Mouse (Mus musculus) myocyte (in vitro differentiated cells): ENCODE results near the gene G530012D18Rik. TPM values are rescaled to one million over a fixed set of nuclear protein-coding genes. Genes with fewer than 3 reads are reported as not detected.

ENCODE experiments used
- polyA plus RNA-seq: library from polyadenylated mRNA; unstranded; fragments of >200 nt; fragmentation: generic; extraction: Trizol; gene quantifications from one replicate; pipeline ENCODE4 v1.2.1, GENCODE M21; 2012; ENCODE audit warnings: missing spikeins

Gene G530012D18Rik
- polyA plus RNA-seq, 1 experiment, result not detected

Other genes starting within 250 kb of the G530012D18Rik start
- gene Sp110, start 23.1 kb downstream of the G530012D18Rik start, polyA plus RNA-seq, result not detected
- 0.20 TPM for gene Sp140, start 24.7 kb downstream of the G530012D18Rik start, polyA plus RNA-seq
- 0.14 TPM for gene Sp100, start 74.3 kb downstream of the G530012D18Rik start, polyA plus RNA-seq
- gene A630001G21Rik, start 203.0 kb downstream of the G530012D18Rik start, polyA plus RNA-seq, result 0.02 TPM
- 29.0 TPM for gene Cab39, start 217.8 kb downstream of the G530012D18Rik start, polyA plus RNA-seq